Mouse (Mus musculus): Measurements from ENCODE around the gene Tomm7.

- no peak for TF ChIP-seq CTCF (IDR thresholded peaks at IDR 0.05; ENCODE audit: control insufficient read depth, insufficient read depth, insufficient read length)
- TF ChIP-seq MAX (IDR thresholded peaks at IDR 0.05) = no peak
- TF ChIP-seq FOSL1 (IDR thresholded peaks at IDR 0.05; ENCODE audit: insufficient read depth, low read length, poor library complexity, severe bottlenecking) = no peak
- TF ChIP-seq CEBPB (IDR thresholded peaks at IDR 0.05; ENCODE audit: low read depth) = no peak
- TF ChIP-seq MYOG (IDR thresholded peaks at IDR 0.05; ENCODE audit: control insufficient read depth, extremely low read depth, insufficient read length) = no peak
Observed at GRCm38 (mm10) chr5:23855484-23855883, 11.5 kb upstream of the Tomm7 start.
